Mouse (Mus musculus): ENCODE measurements at regions not wholly inside any gene's neighbourhood (a gene's known extent, or its start where the extent isn't known, plus 50 kb on each side); places are given as distances from the start of the nearest gene placed in this dataset.
"Not testable (repeated sequence)": the region's sequence is repeated elsewhere in the genome, so short reads cannot be mapped to it uniquely, and the experiment has no call there.

GRCm38 (mm10) chr8:31720021-31720420 lies 1708.5 kb upstream of the 5930422O12Rik start:
- H3K36me3 ChIP-seq (ENCODE audit: control insufficient read depth, insufficient read depth) = no peaks in the 10 kb centered on the region
- no peak overlapping the region for H3K27ac ChIP-seq (ENCODE audit: low read length)
- 78% methylated on average over 3 of the region's 3 CpGs for WGBS
- no peaks in the 10 kb centered on the region for H3K27me3 ChIP-seq (replicated peaks; ENCODE audit: control insufficient read depth, insufficient read depth, low read length)
- no peak for ATAC-seq
- H3K9me3 ChIP-seq (ENCODE audit: control insufficient read depth, low read length) = no peaks in the 10 kb centered on the region
- H3K4me1 ChIP-seq (replicated peaks; ENCODE audit: control insufficient read depth, insufficient read depth, low read length) = 0 out of 2 replicates have a peak, but pooled peaks cover 4% of the 10 kb centered on the region
- H3K4me2 ChIP-seq (ENCODE audit: low read length) = no peak overlapping the region
- no peak overlapping the region for H3K9ac ChIP-seq (replicated peaks; ENCODE audit: low read depth, low read length)
- no peak overlapping the region for H3K4me3 ChIP-seq (replicated peaks; ENCODE audit: low read length)

GRCm38 (mm10) chr8:31720585-31720984 lies 1707.9 kb upstream of the 5930422O12Rik start:
- H3K4me1 ChIP-seq (replicated peaks; ENCODE audit: control insufficient read depth, insufficient read depth, low read length) = 0 out of 2 replicates have a peak, but pooled peaks cover 4% of the 10 kb centered on the region
- WGBS = 23% methylated on average over 3 of the region's 3 CpGs
- no peak overlapping the region for H3K9ac ChIP-seq (replicated peaks; ENCODE audit: low read depth, low read length)
- H3K36me3 ChIP-seq (ENCODE audit: control insufficient read depth, insufficient read depth) = no peaks in the 10 kb centered on the region
- H3K9me3 ChIP-seq (ENCODE audit: control insufficient read depth, low read length) = no peaks in the 10 kb centered on the region
- no peak overlapping the region for H3K4me2 ChIP-seq (ENCODE audit: low read length)
- no peak for ATAC-seq
- H3K27ac ChIP-seq (ENCODE audit: low read length) = no peak overlapping the region
- no peaks in the 10 kb centered on the region for H3K27me3 ChIP-seq (replicated peaks; ENCODE audit: control insufficient read depth, insufficient read depth, low read length)
- no peak overlapping the region for H3K4me3 ChIP-seq (replicated peaks; ENCODE audit: low read length)

GRCm38 (mm10) chr8:31725430-31725829 lies 1703.1 kb upstream of the 5930422O12Rik start:
- H3K4me2 ChIP-seq (ENCODE audit: low read length) = no peak overlapping the region
- no peak for ATAC-seq
- H3K9ac ChIP-seq (replicated peaks; ENCODE audit: low read depth, low read length) = no peak overlapping the region
- no peaks in the 10 kb centered on the region for H3K36me3 ChIP-seq (ENCODE audit: control insufficient read depth, insufficient read depth)
- 0 out of 2 replicates have a peak, but pooled peaks cover 3% of the 10 kb centered on the region for H3K4me1 ChIP-seq (replicated peaks; ENCODE audit: control insufficient read depth, insufficient read depth, low read length)
- 86% methylated on average over 3 of the region's 3 CpGs for WGBS
- H3K4me3 ChIP-seq (replicated peaks; ENCODE audit: low read length) = no peak overlapping the region
- no peak overlapping the region for H3K27ac ChIP-seq (ENCODE audit: low read length)
- no peaks in the 10 kb centered on the region for H3K9me3 ChIP-seq (ENCODE audit: control insufficient read depth, low read length)
- no peaks in the 10 kb centered on the region for H3K27me3 ChIP-seq (replicated peaks; ENCODE audit: control insufficient read depth, insufficient read depth, low read length)

GRCm38 (mm10) chr8:31735610-31736009 lies 1692.9 kb upstream of the 5930422O12Rik start:
- 85% methylated on average over 2 of the region's 2 CpGs for WGBS
- Histone ChIP-seq H3K36me3 (ENCODE audit: control insufficient read depth, insufficient read depth) (no peaks in the 10 kb centered on the region), H3K27ac (ENCODE audit: low read length) (no peak overlapping the region), H3K27me3 (replicated peaks; ENCODE audit: control insufficient read depth, insufficient read depth, low read length) (no peaks in the 10 kb centered on the region), H3K9me3 (ENCODE audit: control insufficient read depth, low read length) (no peaks in the 10 kb centered on the region), H3K4me3 (replicated peaks; ENCODE audit: low read length) (no peak overlapping the region), H3K4me2 (ENCODE audit: low read length) (no peak overlapping the region), H3K9ac (replicated peaks; ENCODE audit: low read depth, low read length) (no peak overlapping the region), H3K4me1 (replicated peaks; ENCODE audit: control insufficient read depth, insufficient read depth, low read length) (no peaks in the 10 kb centered on the region)
- no peak for ATAC-seq

- not testable (repeated sequence) for H3K9me3 ChIP-seq (ENCODE audit: control insufficient read depth, low read length); ATAC-seq; H3K27me3 ChIP-seq (replicated peaks; ENCODE audit: control insufficient read depth, insufficient read depth, low read length); H3K36me3 ChIP-seq (ENCODE audit: control insufficient read depth, insufficient read depth); H3K9ac ChIP-seq (replicated peaks; ENCODE audit: low read depth, low read length); H3K4me1 ChIP-seq (replicated peaks; ENCODE audit: control insufficient read depth, insufficient read depth, low read length); H3K4me2 ChIP-seq (ENCODE audit: low read length); H3K27ac ChIP-seq (ENCODE audit: low read length); H3K4me3 ChIP-seq (replicated peaks; ENCODE audit: low read length)
- 93% methylated on average over 6 of the region's 6 CpGs for WGBS
These were observed 1691.2 kb upstream of the 5930422O12Rik start for GRCm38 (mm10) chr8:31737314-31737713.

DNA sequence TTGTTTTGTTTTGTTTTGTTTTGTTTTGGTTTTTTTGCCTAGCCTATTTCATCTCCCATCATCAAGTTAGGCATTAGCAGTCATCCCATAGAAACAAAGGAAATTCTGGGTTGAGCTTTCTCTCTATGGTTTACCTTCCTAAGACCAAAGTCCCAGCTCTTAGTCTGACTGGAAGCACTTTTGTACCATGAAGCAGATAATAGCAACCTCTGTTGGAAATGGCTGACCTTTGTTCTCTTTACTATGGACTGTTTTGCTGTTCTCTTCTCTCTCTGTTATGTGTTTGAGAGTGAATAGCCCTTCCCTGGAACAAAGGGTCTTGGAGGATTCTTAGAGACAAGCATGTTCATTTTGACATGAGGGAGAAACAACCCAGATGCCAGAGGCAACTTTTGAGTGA lies 1681.7 kb upstream of the 5930422O12Rik start:
- Histone ChIP-seq H3K4me3 (replicated peaks; ENCODE audit: low read length) (no peak overlapping the region), H3K4me1 (replicated peaks; ENCODE audit: control insufficient read depth, insufficient read depth, low read length) (peaks cover 6% of the 10 kb centered on the region; the same call in 1 of the 2 replicates), H3K4me2 (ENCODE audit: low read length) (no peak overlapping the region), H3K27me3 (replicated peaks; ENCODE audit: control insufficient read depth, insufficient read depth, low read length) (no peaks in the 10 kb centered on the region), H3K9ac (replicated peaks; ENCODE audit: low read depth, low read length) (no peak overlapping the region), H3K36me3 (ENCODE audit: control insufficient read depth, insufficient read depth) (no peaks in the 10 kb centered on the region), H3K27ac (ENCODE audit: low read length) (no peak overlapping the region), H3K9me3 (ENCODE audit: control insufficient read depth, low read length) (no peaks in the 10 kb centered on the region)
- no peak for ATAC-seq

DNA sequence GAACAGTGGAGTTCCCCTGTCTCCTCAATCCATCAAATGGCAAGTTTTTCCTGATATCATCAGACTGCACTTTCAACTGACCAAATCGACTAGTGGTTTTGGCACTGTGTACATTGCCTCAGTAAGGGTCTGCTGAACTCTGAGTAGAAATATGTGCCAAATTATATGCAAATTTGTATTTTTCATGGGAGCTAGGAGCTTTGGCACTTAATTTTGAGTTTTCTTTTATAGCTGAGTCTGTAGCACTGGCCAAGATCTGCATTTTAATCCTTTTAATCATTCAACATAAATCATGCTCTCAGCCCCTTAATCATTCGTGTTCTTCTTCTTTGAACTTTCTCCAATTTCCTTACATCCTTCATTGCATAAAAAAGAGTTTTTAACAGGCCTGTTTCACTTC lies 1678.5 kb upstream of the 5930422O12Rik start:
- no peaks in the 10 kb centered on the region for H3K36me3 ChIP-seq (ENCODE audit: control insufficient read depth, insufficient read depth)
- WGBS = 36% methylated on average over 2 of the region's 2 CpGs

DNA sequence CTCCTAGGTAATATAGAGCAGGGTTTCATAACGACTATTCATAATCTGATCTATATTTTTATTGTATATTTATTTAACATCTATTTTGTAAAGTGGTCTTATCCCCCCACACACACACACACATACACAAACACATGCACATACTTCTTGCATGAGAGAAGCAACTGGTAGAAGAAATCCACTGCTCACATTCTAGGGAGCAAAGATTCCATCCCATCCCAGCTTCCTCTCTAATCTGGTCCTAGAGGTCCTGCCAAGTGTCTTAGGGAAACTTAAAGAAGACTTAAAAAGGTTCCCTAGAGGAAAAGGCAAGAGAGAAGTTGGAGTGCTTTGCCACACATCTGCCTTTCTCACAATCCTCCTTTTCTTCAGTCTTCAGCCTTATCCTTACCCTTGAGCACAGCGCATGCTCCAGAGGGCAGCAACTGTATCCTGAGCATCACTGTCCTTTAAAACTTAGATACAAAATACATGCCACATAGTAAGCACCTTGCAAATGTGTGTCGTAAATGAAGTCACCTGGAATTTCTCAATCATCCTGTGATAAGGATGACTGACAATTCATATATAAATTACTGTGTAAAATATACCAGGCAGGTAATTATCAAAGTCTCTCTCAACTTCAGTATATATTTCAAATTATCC lies 1677.9 kb upstream of the 5930422O12Rik start:
- Histone ChIP-seq H3K4me3 (replicated peaks; ENCODE audit: low read length) (no peak overlapping the region), H3K27me3 (replicated peaks; ENCODE audit: control insufficient read depth, insufficient read depth, low read length) (no peaks in the 10 kb centered on the region), H3K9ac (replicated peaks; ENCODE audit: low read depth, low read length) (no peak overlapping the region), H3K9me3 (ENCODE audit: control insufficient read depth, low read length) (no peaks in the 10 kb centered on the region), H3K4me1 (replicated peaks; ENCODE audit: control insufficient read depth, insufficient read depth, low read length) (peaks cover 6% of the 10 kb centered on the region; the same call in 1 of the 2 replicates), H3K36me3 (ENCODE audit: control insufficient read depth, insufficient read depth) (no peaks in the 10 kb centered on the region), H3K4me2 (ENCODE audit: low read length) (no peak overlapping the region), H3K27ac (ENCODE audit: low read length) (no peak overlapping the region)
- ATAC-seq = no peak
- 82% methylated on average over 3 of the region's 3 CpGs for WGBS

More for the DNA sequence above, 1678.5 kb upstream of the 5930422O12Rik start:
- Histone ChIP-seq H3K9me3 (ENCODE audit: control insufficient read depth, low read length) (no peaks in the 10 kb centered on the region), H3K4me3 (replicated peaks; ENCODE audit: low read length) (no peak overlapping the region), H3K4me1 (replicated peaks; ENCODE audit: control insufficient read depth, insufficient read depth, low read length) (peaks cover 6% of the 10 kb centered on the region; the same call in 1 of the 2 replicates), H3K4me2 (ENCODE audit: low read length) (no peak overlapping the region), H3K9ac (replicated peaks; ENCODE audit: low read depth, low read length) (no peak overlapping the region), H3K27ac (ENCODE audit: low read length) (no peak overlapping the region), H3K27me3 (replicated peaks; ENCODE audit: control insufficient read depth, insufficient read depth, low read length) (no peaks in the 10 kb centered on the region)
- ATAC-seq = no peak

- no peak for ATAC-seq
- Histone ChIP-seq H3K27ac (ENCODE audit: low read length) (no peak overlapping the region), H3K4me2 (ENCODE audit: low read length) (no peak overlapping the region), H3K9me3 (ENCODE audit: control insufficient read depth, low read length) (no peaks in the 10 kb centered on the region), H3K4me1 (replicated peaks; ENCODE audit: control insufficient read depth, insufficient read depth, low read length) (no peaks in the 10 kb centered on the region; the same call in 1 of the 2 replicates), H3K4me3 (replicated peaks; ENCODE audit: low read length) (no peak overlapping the region), H3K9ac (replicated peaks; ENCODE audit: low read depth, low read length) (no peak overlapping the region), H3K36me3 (ENCODE audit: control insufficient read depth, insufficient read depth) (no peaks in the 10 kb centered on the region), H3K27me3 (replicated peaks; ENCODE audit: control insufficient read depth, insufficient read depth, low read length) (no peaks in the 10 kb centered on the region)
- WGBS = 76% methylated on average over 3 of the region's 3 CpGs
These were observed 1672.8 kb upstream of the 5930422O12Rik start for GRCm38 (mm10) chr8:31755737-31756136.

DNA sequence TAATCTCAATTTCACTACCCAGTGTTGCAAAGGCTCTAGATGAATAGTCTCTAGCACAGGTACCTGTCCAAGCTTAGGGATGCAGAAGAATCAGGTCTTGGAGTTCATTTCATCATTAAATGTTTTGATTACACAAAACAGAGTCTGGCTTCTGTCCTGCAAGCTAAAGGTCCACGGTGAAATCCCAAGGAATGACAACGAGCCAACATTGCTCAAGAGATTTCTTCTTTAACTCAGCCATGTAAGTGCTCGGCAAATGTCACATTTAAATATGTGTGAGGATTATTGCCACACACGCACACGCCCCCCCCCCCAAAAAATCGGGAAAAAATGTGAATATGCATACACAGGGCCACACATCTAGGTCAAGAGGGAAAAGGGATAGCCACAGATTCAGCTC lies 1666.4 kb upstream of the 5930422O12Rik start:
- H3K27ac ChIP-seq (ENCODE audit: low read length) = no peak overlapping the region
- no peaks in the 10 kb centered on the region for H3K9me3 ChIP-seq (ENCODE audit: control insufficient read depth, low read length)
- H3K4me3 ChIP-seq (replicated peaks; ENCODE audit: low read length) = no peak overlapping the region
- H3K9ac ChIP-seq (replicated peaks; ENCODE audit: low read depth, low read length) = no peak overlapping the region
- no peaks in the 10 kb centered on the region for H3K4me1 ChIP-seq (replicated peaks; ENCODE audit: control insufficient read depth, insufficient read depth, low read length)
- WGBS = 85% methylated on average over 6 of the region's 6 CpGs
- no peak overlapping the region for H3K4me2 ChIP-seq (ENCODE audit: low read length)
- no peaks in the 10 kb centered on the region for H3K27me3 ChIP-seq (replicated peaks; ENCODE audit: control insufficient read depth, insufficient read depth, low read length)
- H3K36me3 ChIP-seq (ENCODE audit: control insufficient read depth, insufficient read depth) = no peaks in the 10 kb centered on the region
- ATAC-seq = no peak

All from forebrain, embryonic 16.5 days (tissue).